Mouse (Mus musculus) midbrain, embryonic 12.5 days (tissue): ENCODE measurements around the gene Vwa8. TPM values are rescaled to one million over a fixed set of nuclear protein-coding genes. Genes with fewer than 3 reads are reported as not detected.

Experiments used
- ATAC-seq: fragments of 200-750 bp; cut with Nextera tagmentation; 2 replicates; pipeline ENCODE4 v1.8.0; 2017; ENCODE audit warnings: low read depth, moderate TSS enrichment, moderate library complexity; ENCODE audit not compliant: low FRiP score
- H3K27ac ChIP-seq: fragments of 300-500 bp; sonication (generic); replicated peaks from 2 replicates; pipeline ENCODE4 v1.5.1; 2016; ENCODE audit warnings: mild to moderate bottlenecking
- H3K27me3 ChIP-seq: fragments of 300-500 bp; sonication (generic); 2 replicates; pipeline ENCODE4 v1.6.1; 2016; ENCODE audit warnings: mild to moderate bottlenecking
- H3K36me3 ChIP-seq: fragments of 300-500 bp; sonication (generic); 2 replicates; pipeline ENCODE4 v1.6.1; 2016
- H3K4me1 ChIP-seq: fragments of 300-500 bp; sonication (generic); 2 replicates; pipeline ENCODE4 v1.6.1; 2016
- H3K4me2 ChIP-seq: fragments of 300-500 bp; sonication (generic); replicated peaks from 2 replicates; pipeline ENCODE4 v1.6.1; 2016; ENCODE audit warnings: mild to moderate bottlenecking, moderate library complexity
- H3K4me3 ChIP-seq: fragments of 300-500 bp; sonication (generic); 2 replicates; pipeline ENCODE4 v1.5.1; 2016; ENCODE audit warnings: mild to moderate bottlenecking
- H3K9ac ChIP-seq: fragments of 300-500 bp; sonication (generic); replicated peaks from 2 replicates; pipeline ENCODE4 v1.6.1; 2016; ENCODE audit warnings: mild to moderate bottlenecking, moderate library complexity
- H3K9me3 ChIP-seq: fragments of 300-500 bp; sonication (generic); 2 replicates; pipeline ENCODE4 v1.6.1; 2016; ENCODE audit warnings: mild to moderate bottlenecking
- WGBS: fragments of 180-500 bp; shearing (Covaris S2); methylation state at CpG from one replicate; pipeline ENCODE4 v1.1.7; 2016; 5-methylcytosine and 5-hydroxymethylcytosine counted together
- polyA plus RNA-seq: library from polyadenylated mRNA; unstranded; fragments of >200 nt; fragmentation: Nextera tagmentation; extraction: Ambion mirVana; gene quantifications from 2 replicates; pipeline ENCODE4 v1.2.1, GENCODE M21; 2016

Gene Vwa8
- polyA plus RNA-seq, 1 experiment from 2014 or later = 7.8 TPM

DNA sequence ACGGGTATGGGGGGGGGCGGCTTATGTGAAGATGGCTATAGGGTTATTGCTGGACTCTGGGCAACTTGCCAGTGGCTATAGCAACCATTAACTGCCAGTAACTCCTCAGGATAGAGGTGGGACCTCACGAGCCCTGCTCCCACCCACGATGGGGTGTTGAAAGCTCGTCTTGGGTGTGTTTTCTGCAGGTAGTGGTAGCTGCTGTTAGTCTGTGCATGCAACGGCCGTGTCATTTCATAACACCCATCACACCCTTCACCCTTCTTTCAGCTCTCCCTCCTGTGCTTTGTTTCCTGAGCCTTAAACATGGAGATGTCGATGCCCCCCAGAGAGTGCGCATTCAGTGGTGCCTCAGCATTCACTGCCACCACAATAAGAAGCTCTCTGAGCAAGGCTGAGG is 329.4 kb downstream of the Vwa8 start:
- Histone ChIP-seq H3K9ac (no peak overlapping the region), H3K27me3 (no peaks in the 10 kb centered on the region), H3K36me3 (0 out of 2 replicates have a peak, but pooled peaks cover 4% of the 10 kb centered on the region), H3K9me3 (no peaks in the 10 kb centered on the region), H3K27ac (no peak overlapping the region), H3K4me3 (no peak overlapping the region), H3K4me2 (no peak overlapping the region), H3K4me1 (no peaks in the 10 kb centered on the region)
- WGBS = 86% methylated on average over 9 of the region's 9 CpGs
- no peak for ATAC-seq

DNA sequence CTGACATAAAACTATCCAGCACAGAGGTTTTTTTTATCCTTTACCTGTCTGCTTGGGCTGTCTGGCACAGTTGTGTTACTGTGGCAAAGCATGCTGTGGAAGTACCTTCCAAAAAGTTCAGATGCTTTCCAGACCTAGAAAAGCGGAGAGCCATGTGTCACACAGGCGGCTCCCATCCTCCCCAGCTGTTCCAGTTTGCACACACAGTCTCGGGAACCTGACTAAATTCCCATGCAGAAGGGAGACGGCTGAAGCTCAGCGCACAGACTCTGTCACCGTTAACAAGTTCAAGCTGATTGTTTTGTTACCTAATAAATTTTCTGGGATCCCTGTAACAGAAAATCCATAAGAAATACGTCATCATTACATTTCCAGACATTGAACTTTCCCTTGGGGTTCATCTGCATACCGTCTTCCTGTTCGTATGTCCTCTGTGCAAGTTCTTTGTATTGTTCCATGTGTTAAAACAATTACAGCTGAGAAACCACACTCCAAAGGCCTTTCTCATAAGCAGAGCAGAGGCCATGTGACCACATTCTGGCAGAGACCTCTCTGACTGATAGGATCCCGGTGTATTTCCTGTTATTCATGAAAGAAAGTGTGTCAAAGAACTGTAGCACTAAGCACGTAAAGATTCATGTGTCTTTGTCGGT is 331.4 kb downstream of the Vwa8 start:
- Histone ChIP-seq H3K27me3 (no peaks in the 10 kb centered on the region), H3K9me3 (no peaks in the 10 kb centered on the region), H3K4me1 (no peaks in the 10 kb centered on the region), H3K9ac (no peak overlapping the region), H3K4me3 (no peak overlapping the region), H3K4me2 (no peak overlapping the region), H3K27ac (no peak overlapping the region), H3K36me3 (no peaks in the 10 kb centered on the region)
- ATAC-seq = no peak
- WGBS = 76% methylated on average over 12 of the region's 12 CpGs

DNA sequence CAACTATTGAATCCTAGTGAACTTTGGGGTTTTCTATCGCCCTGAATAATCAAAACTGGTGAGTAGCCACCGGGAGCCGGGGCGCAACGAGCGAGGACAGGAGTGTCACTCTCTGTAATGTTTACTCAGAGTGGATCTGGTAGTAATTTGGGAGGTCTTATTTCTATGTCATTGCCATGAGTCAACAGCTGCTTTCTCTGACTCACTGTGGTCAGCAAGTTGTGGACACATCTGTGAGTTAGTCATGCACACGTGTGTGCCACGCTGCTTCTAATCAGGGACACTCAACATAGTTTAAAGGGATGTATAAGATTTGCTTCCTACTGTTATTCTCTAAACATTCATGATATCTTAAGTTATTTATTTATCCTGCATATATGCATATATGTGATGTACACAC is 332.9 kb downstream of the Vwa8 start:
- no peak overlapping the region for H3K9ac ChIP-seq
- no peak for ATAC-seq
- no peak overlapping the region for H3K4me2 ChIP-seq
- H3K27ac ChIP-seq = no peak overlapping the region
- no peaks in the 10 kb centered on the region for H3K4me1 ChIP-seq
- WGBS = 93% methylated on average over 8 of the region's 8 CpGs
- H3K36me3 ChIP-seq = no peaks in the 10 kb centered on the region
- H3K9me3 ChIP-seq = peaks cover 6% of the 10 kb centered on the region; the same call in 1 of the 2 replicates
- no peaks in the 10 kb centered on the region for H3K27me3 ChIP-seq
- H3K4me3 ChIP-seq = no peak overlapping the region

DNA sequence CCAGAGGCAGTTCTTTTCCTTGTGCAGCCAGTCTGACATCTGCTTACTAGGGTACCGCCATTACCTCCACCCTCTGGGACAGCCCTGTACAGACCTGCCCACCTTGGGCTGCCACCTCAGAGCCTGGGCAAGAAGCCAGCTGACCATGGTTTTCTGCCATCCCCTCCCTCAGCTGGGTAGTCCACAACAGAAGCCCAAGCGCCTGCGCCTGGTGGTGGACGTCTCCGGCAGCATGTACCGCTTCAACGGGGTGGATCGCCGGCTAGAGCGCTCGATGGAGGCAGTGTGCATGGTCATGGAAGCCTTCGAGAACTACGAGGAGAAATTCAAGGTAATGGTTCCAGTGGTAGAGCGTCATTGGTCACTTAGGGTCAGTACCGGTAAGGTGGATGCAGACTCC is 333.9 kb downstream of the Vwa8 start:
- H3K27me3 ChIP-seq = no peaks in the 10 kb centered on the region
- H3K36me3 ChIP-seq = no peaks in the 10 kb centered on the region
- WGBS = 95% methylated on average over 15 of the region's 15 CpGs
- ATAC-seq = no peak
- no peak overlapping the region for H3K4me3 ChIP-seq
- H3K9ac ChIP-seq = no peak overlapping the region
- H3K4me2 ChIP-seq = no peak overlapping the region
- H3K27ac ChIP-seq = no peak overlapping the region
- peaks cover 6% of the 10 kb centered on the region; the same call in 1 of the 2 replicates for H3K9me3 ChIP-seq
- H3K4me1 ChIP-seq = no peaks in the 10 kb centered on the region

DNA sequence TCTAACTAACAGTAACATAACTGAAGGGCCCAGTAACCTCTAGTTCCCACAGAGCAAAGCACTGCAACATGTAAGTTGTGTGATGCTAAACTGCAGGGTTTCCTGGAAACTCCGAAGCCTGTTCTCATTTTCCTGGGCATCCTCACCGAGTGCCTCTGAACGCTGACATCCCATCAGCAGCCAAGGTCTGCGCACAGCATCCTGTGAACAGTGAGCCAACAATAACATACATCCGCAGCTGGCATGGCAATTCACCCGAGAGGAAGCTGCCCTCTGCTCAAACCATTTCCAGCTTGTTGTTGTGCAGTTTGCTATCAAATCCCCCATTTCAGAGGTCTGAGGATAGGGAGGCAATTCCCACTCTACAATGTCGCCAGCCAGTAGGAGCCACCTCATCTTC is 334.4 kb downstream of the Vwa8 start:
- no peaks in the 10 kb centered on the region for H3K27me3 ChIP-seq
- H3K9ac ChIP-seq = no peak overlapping the region
- H3K36me3 ChIP-seq = no peaks in the 10 kb centered on the region
- 91% methylated on average over 7 of the region's 7 CpGs for WGBS
- no peaks in the 10 kb centered on the region for H3K4me1 ChIP-seq
- no peak overlapping the region for H3K4me3 ChIP-seq
- no peak overlapping the region for H3K4me2 ChIP-seq
- peaks cover 6% of the 10 kb centered on the region; the same call in 1 of the 2 replicates for H3K9me3 ChIP-seq
- no peak overlapping the region for H3K27ac ChIP-seq
- no peak for ATAC-seq

DNA sequence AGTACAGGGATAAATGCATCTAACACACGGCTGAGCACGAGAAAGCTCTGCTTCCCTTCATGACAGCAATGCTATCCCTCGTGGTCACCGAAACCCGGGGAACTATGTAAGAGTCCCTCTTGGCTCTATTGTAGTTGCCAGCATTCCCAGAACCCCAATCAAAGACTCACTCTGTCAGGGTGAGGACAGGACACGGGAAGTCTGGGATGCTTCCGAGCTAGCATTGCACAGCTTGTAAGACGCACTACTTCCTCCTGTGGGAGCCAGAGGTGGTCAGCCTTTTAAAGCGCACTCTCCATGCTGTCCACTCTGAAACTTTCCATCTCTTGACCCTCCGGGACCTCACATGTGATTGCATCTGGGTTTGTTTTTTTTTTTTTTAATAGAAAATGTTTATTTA is 335.2 kb downstream of the Vwa8 start:
- Histone ChIP-seq H3K27ac (no peak overlapping the region), H3K9me3 (peaks cover 6% of the 10 kb centered on the region; the same call in 1 of the 2 replicates), H3K9ac (no peak overlapping the region), H3K27me3 (no peaks in the 10 kb centered on the region), H3K4me3 (no peak overlapping the region), H3K4me1 (no peaks in the 10 kb centered on the region), H3K4me2 (no peak overlapping the region), H3K36me3 (no peaks in the 10 kb centered on the region)
- ATAC-seq = no peak
- WGBS = 83% methylated on average over 10 of the region's 10 CpGs

DNA sequence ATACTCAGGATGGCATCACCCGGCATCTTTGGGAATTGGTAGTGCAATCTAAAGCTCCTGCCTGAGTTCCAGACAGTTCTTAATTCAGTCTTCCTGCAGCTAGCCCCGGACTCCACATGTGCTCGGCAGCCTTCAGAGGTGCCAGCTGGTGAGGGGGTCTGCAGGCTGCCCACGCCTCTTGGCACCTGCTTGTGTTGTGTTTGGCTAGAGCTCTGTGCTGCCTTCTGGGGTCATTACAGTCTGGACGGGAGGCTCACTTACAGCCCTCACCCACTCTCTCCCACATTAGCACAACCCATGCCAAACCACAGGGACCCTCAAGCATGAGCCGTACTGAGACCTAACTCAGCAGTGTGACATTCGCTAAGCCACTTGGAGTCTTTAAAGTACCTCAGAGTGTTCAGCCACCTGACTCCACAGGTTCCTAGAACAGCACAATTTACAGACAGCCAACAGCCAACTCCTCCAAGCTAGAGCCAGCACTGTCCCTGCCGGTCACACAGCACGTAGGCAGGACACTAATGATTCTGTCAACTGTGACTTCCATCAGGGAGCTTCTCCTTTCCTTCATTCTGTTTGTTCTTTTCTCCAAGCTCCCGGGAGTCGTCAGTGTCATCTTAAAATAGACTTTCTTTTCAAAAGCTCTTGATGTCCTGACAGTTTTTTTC is 336.3 kb downstream of the Vwa8 start:
- no peak overlapping the region for H3K4me2 ChIP-seq
- H3K4me3 ChIP-seq = no peak overlapping the region
- H3K4me1 ChIP-seq = no peaks in the 10 kb centered on the region
- H3K27ac ChIP-seq = no peak overlapping the region
- H3K36me3 ChIP-seq = no peaks in the 10 kb centered on the region
- ATAC-seq = no peak
- H3K27me3 ChIP-seq = no peaks in the 10 kb centered on the region
- peaks cover 6% of the 10 kb centered on the region; the same call in 1 of the 2 replicates for H3K9me3 ChIP-seq
- 70% methylated on average over 11 of the region's 11 CpGs for WGBS
- H3K9ac ChIP-seq = no peak overlapping the region

DNA sequence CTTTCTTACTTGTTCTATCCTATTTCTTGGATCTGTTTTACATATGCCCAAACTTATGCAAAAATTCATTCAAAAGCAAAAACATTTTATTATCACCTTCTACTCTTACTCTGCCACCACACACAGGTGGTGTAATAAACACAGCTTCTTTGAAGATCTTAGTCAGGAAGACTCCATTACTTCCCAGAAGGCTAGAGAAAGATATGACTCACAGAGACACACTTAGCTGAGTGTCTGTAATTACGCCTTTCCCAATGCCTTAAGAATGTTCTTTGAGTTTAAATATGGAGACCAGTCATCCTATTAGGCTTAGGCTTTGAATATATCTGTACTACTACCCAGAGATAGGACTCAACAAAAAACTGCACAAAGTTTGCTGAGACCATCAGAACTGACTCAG is 338.1 kb downstream of the Vwa8 start:
- H3K27me3 ChIP-seq = no peaks in the 10 kb centered on the region
- peaks cover 6% of the 10 kb centered on the region; the same call in 1 of the 2 replicates for H3K9me3 ChIP-seq
- H3K27ac ChIP-seq = no peak overlapping the region
- 92% methylated on average over 1 of the region's 1 CpGs for WGBS
- no peaks in the 10 kb centered on the region for H3K36me3 ChIP-seq
- no peak overlapping the region for H3K9ac ChIP-seq
- ATAC-seq = no peak
- no peaks in the 10 kb centered on the region for H3K4me1 ChIP-seq
- no peak overlapping the region for H3K4me2 ChIP-seq
- H3K4me3 ChIP-seq = no peak overlapping the region

DNA sequence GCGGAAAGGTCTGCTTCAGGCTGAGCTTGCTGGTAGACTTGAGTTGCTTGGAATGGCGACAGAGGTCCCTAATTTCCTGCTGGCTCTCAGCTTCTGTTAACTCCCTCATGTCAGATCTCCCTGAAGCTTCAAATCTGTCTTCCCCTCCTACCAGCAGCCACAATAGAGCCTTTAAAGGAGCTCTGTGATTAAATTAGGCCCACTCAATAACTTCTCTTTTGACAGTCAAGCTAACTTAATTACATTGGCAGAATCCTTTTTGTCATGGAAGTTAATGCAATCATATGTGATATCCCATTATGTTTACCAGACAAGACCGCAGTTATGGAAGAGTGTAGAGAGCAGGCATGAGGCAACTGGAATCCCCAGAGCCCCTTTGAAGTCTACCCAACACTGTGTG is 347.9 kb downstream of the Vwa8 start:
- Histone ChIP-seq H3K9me3 (no peaks in the 10 kb centered on the region), H3K27me3 (no peaks in the 10 kb centered on the region), H3K36me3 (no peaks in the 10 kb centered on the region), H3K4me2 (no peak overlapping the region), H3K27ac (no peak overlapping the region), H3K4me3 (no peak overlapping the region), H3K4me1 (peaks cover 22% of the 10 kb centered on the region), H3K9ac (no peak overlapping the region)
- WGBS = 48% methylated on average over 3 of the region's 3 CpGs
- ATAC-seq = no peak

DNA sequence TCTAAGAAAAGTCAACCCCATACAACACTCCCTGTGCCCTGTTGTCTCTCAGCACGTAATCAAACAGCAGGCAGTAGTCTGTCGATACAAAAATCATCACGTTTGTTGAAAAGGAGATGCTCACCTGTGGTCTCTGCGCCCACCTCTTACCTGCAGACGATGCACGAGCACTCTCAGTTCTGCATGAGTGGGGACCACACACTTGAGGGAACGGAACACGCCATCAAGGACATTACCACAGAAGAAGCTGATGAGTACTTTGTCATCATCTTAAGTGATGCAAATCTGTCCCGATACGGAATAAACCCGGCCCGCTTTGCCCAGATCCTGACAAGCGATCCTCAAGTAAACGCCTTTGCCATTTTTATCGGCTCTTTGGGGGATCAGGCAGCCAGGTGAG is 349.2 kb downstream of the Vwa8 start:
- peaks cover 27% of the 10 kb centered on the region for H3K4me1 ChIP-seq
- H3K27me3 ChIP-seq = no peaks in the 10 kb centered on the region
- H3K9me3 ChIP-seq = no peaks in the 10 kb centered on the region
- WGBS = 94% methylated on average over 15 of the region's 15 CpGs
- H3K27ac ChIP-seq = no peak overlapping the region
- H3K4me3 ChIP-seq = no peak overlapping the region
- H3K4me2 ChIP-seq = no peak overlapping the region
- no peak for ATAC-seq
- no peaks in the 10 kb centered on the region for H3K36me3 ChIP-seq
- no peak overlapping the region for H3K9ac ChIP-seq

DNA sequence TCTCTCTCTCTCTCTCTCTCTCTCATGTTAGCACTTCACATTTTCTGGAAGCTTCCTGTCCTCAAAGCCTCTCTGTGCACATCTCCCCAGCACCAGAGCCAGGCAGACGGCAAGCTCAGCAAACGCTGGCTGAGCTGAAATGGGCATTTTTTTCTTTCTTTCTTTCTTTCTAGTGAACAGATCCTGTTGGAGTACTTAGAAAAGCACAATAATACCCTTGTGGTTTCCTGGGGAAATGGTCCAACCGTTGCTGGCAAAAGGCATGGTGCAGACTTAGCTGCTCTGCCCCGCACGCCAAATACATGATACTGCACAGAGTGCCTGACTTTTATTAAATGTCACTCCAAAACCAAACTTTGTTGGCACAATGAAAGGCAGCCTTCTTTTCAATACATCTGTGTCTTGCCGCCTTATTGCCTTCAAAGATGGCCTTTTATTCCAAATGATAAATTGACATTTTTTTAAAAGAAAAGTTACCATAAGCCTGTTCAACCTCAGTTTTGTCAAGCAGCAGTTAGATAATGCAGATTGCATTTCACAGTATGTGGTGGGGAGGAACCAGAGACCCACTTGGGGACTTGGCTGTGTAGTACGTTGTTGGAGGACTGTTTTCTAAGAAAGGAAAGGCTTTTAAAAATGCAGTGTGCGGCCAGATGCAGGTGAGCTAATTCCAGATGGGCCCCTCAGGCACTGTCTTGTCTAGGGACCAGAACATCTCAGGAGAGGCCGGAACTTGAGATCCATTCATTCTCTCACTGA is 351.5 kb downstream of the Vwa8 start:
- Histone ChIP-seq H3K27me3 (peaks cover 3% of the 10 kb centered on the region; the same call in 1 of the 2 replicates), H3K9ac (no peak overlapping the region), H3K36me3 (no peaks in the 10 kb centered on the region), H3K4me3 (no peak overlapping the region), H3K4me2 (no peak overlapping the region), H3K27ac (no peak overlapping the region; the same call in 1 of the 2 replicates), H3K4me1 (peaks cover 49% of the 10 kb centered on the region), H3K9me3 (no peaks in the 10 kb centered on the region)
- WGBS = 54% methylated on average over 9 of the region's 9 CpGs
- no peak for ATAC-seq

DNA sequence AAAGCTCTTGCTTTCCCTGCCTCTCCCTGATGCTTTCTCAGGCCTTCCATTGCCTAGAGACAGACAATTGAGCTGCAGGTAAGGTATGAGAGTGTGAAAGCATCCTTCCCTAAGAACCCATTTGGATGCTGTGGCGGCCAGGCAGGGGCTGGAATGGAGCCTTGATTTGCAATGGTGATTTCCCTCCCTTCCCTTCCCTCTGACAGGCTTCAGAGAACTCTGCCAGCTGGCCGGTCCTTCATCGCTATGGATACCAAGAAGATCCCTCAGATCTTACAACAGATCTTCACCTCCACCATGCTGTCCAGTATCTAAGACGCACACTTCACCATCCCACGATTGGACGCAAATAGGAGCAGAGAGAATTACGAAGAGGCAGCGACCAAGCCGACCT is 352.0 kb downstream of the Vwa8 start:
- Histone ChIP-seq H3K4me1 (peaks cover 50% of the 10 kb centered on the region), H3K4me3 (no peak overlapping the region), H3K9me3 (no peaks in the 10 kb centered on the region), H3K36me3 (no peaks in the 10 kb centered on the region), H3K27me3 (peaks cover 3% of the 10 kb centered on the region; the same call in 1 of the 2 replicates), H3K27ac (no peak overlapping the region; the same call in 1 of the 2 replicates), H3K4me2 (no peak overlapping the region), H3K9ac (no peak overlapping the region)
- WGBS = 53% methylated on average over 9 of the region's 9 CpGs
- no peak for ATAC-seq
